Mouse (Mus musculus): ENCODE measurements around the gene Duox1.

GRCm38 (mm10) chr2:122327986-122328385, 12.5 kb downstream of the Duox1 start:
- TF ChIP-seq POLR2A (IDR thresholded peaks at IDR 0.05; ENCODE audit: borderline replicate concordance, control insufficient read depth, low read depth, low read length) (no peak), CTCF (IDR thresholded peaks at IDR 0.05; ENCODE audit: control insufficient read depth, insufficient read depth, low read length) (no peak)

All from bone marrow, adult 2 months (tissue).